Mouse (Mus musculus): ENCODE results near the gene Gm20911.
"Not testable (repeated sequence)": the region's sequence is repeated elsewhere in the genome, so short reads cannot be mapped to it uniquely, and the experiment has no call there.

The Gm20911 gene

DNA sequence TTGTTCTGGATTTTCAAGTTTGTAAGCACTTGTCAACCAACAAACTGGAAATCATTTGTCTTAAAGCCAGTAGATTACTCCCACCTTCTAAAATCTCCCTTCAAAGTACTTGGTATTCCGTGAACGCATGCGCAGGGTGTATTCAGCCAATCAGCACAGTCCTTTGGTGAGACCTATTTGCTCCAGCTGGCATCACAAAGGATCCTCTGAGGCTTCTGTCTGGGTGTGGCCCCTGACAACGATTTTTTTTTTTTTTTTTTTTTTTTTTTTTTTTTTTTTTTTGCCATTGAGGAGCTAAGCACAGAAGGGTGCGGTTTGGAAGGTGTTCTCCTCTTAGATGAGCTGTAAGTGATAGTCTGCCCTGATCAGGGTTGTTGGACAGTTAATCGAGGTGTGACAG lies at the start of gene Gm20911:
Gm20911 (plus strand) TSS at position 301 of the 400 bp plus-strand sequence.
- not testable (repeated sequence) for DNase-seq (ENCODE audit: inconsistent ontology term)

Measured in Muller cell, postnatal 12 days (primary cell).